Mouse (Mus musculus): ENCODE measurements around the gene Gnb1l. TPM values are rescaled to one million over a fixed set of nuclear protein-coding genes. Genes with fewer than 3 reads are reported as not detected.

Gene Gnb1l
- polyA plus RNA-seq, 1 experiment from 2014 or later, result 20.9 TPM

Other genes starting within 250 kb of the Gnb1l start
- 431 and 446 TPM in 2 replicates for gene Ranbp1, start 250.0 kb upstream of the Gnb1l start, polyA plus RNA-seq (2015; fragmentation: Nextera tagmentation; extraction: Ambion mirVana)
- 0.87 TPM in 1 of 2 replicates, not detected in the other for gene Gm49776, start 240.4 kb upstream of the Gnb1l start, polyA plus RNA-seq (2015; fragmentation: Nextera tagmentation; extraction: Ambion mirVana)
- 28.7 and 34.0 TPM in 2 replicates for gene Dgcr8, start 209.5 kb upstream of the Gnb1l start, polyA plus RNA-seq (2015; fragmentation: Nextera tagmentation; extraction: Ambion mirVana)
- gene Tango2, start 150.6 kb upstream of the Gnb1l start, polyA plus RNA-seq (2015; fragmentation: Nextera tagmentation; extraction: Ambion mirVana), result 29.6 and 33.3 TPM in 2 replicates
- 25.3 and 25.8 TPM in 2 replicates for gene Arvcf, start 150.5 kb upstream of the Gnb1l start, polyA plus RNA-seq (2015; fragmentation: Nextera tagmentation; extraction: Ambion mirVana)
- gene Txnrd2, start 72.3 kb upstream of the Gnb1l start, polyA plus RNA-seq (2015; fragmentation: Nextera tagmentation; extraction: Ambion mirVana), result 16.5 and 16.8 TPM in 2 replicates
- 119 and 127 TPM in 2 replicates for gene Comt, start 71.9 kb upstream of the Gnb1l start, polyA plus RNA-seq (2015; fragmentation: Nextera tagmentation; extraction: Ambion mirVana)
- 3.4 and 4.2 TPM in 2 replicates for gene Rtl10, start 188 bp downstream of the Gnb1l start, polyA plus RNA-seq (2015; fragmentation: Nextera tagmentation; extraction: Ambion mirVana)
- gene Tbx1, start 92.0 kb downstream of the Gnb1l start, polyA plus RNA-seq (2015; fragmentation: Nextera tagmentation; extraction: Ambion mirVana), result 6.0 and 6.4 TPM in 2 replicates
- gene Gp1bb, start 123.7 kb downstream of the Gnb1l start, polyA plus RNA-seq (2015; fragmentation: Nextera tagmentation; extraction: Ambion mirVana), result 3.0 and 3.4 TPM in 2 replicates
- 5.5 and 6.9 TPM in 2 replicates for gene Gm49601, start 127.7 kb downstream of the Gnb1l start, polyA plus RNA-seq (2015; fragmentation: Nextera tagmentation; extraction: Ambion mirVana)
- 59.4 and 62.8 TPM in 2 replicates for gene Sept5, start 131.2 kb downstream of the Gnb1l start, polyA plus RNA-seq (2015; fragmentation: Nextera tagmentation; extraction: Ambion mirVana)